Mouse (Mus musculus) embryo, embryonic 11.5 days (tissue): ENCODE data around the gene Eif3j1.
A peak's percentile ranks its signal among the peaks of the same experiment; 100 is the strongest.
"Not testable (repeated sequence)": the region's sequence is repeated elsewhere in the genome, so short reads cannot be mapped to it uniquely, and the experiment has no call there.

Source experiments
- DNase-seq: peaks from one replicate; pipeline ENCODE4 v3.0.0-alpha.2; 2012; ENCODE audit warnings: low read depth, low spot score

Eif3j1 gene

GRCm38 (mm10) chr2:122027862-122028755 lies at the start of gene Eif3j1:
Gene Eif3j1, plus strand, starts transcription at chr2:122028546.
- DNase-seq = peak; percentile 78

- no peak for DNase-seq
Observed at GRCm38 (mm10) chr2:121995738-121996137, 32.6 kb upstream of the Eif3j1 start.

- DNase-seq = no peak
Observed at GRCm38 (mm10) chr2:122008832-122009231, 19.5 kb upstream of the Eif3j1 start.

GRCm38 (mm10) chr2:122011441-122011840 lies 16.9 kb upstream of the Eif3j1 start:
- no peak for DNase-seq

- no peak for DNase-seq
Observed at GRCm38 (mm10) chr2:122018705-122019104, 9.6 kb upstream of the Eif3j1 start.

- no peak for DNase-seq
Observed at GRCm38 (mm10) chr2:122022284-122022683, 6.1 kb upstream of the Eif3j1 start.

GRCm38 (mm10) chr2:122027091-122027490 lies 1.3 kb upstream of the Eif3j1 start:
- not testable (repeated sequence) for DNase-seq

GRCm38 (mm10) chr2:122028756-122029700 lies 682 bp downstream of the Eif3j1 start:
- no peak for DNase-seq

- no peak for DNase-seq
Observed at GRCm38 (mm10) chr2:122031970-122032369, 3.6 kb downstream of the Eif3j1 start.

GRCm38 (mm10) chr2:122036064-122036463 lies 7.7 kb downstream of the Eif3j1 start:
- DNase-seq = no peak

GRCm38 (mm10) chr2:122043926-122044325 lies 15.6 kb downstream of the Eif3j1 start:
- no peak for DNase-seq

- DNase-seq = no peak
Observed at GRCm38 (mm10) chr2:122059365-122060115, 31.2 kb downstream of the Eif3j1 start.

GRCm38 (mm10) chr2:122065200-122065969 lies 37.0 kb downstream of the Eif3j1 start:
- DNase-seq = no peak

GRCm38 (mm10) chr2:122066241-122066640 lies 37.9 kb downstream of the Eif3j1 start:
- no peak for DNase-seq

GRCm38 (mm10) chr2:122069144-122069912 lies 41.0 kb downstream of the Eif3j1 start:
- DNase-seq = no peak

GRCm38 (mm10) chr2:122069922-122070321 lies 41.6 kb downstream of the Eif3j1 start:
- peak; percentile 24 for DNase-seq

- DNase-seq = no peak
Observed at GRCm38 (mm10) chr2:122081728-122082456, 53.5 kb downstream of the Eif3j1 start.

GRCm38 (mm10) chr2:122086446-122086845 lies 58.1 kb downstream of the Eif3j1 start:
- DNase-seq = no peak

- DNase-seq = no peak
Observed at GRCm38 (mm10) chr2:122093844-122094243, 65.5 kb downstream of the Eif3j1 start.
